Mouse (Mus musculus): Measurements from ENCODE around the gene Fblim1. TPM values are rescaled to one million over a fixed set of nuclear protein-coding genes. Genes with fewer than 3 reads are reported as not detected.

The Fblim1 gene
- 58.1 and 64.6 TPM in 2 replicates for polyA plus RNA-seq (2015; fragmentation: Nextera tagmentation; extraction: Ambion mirVana)

DNA sequence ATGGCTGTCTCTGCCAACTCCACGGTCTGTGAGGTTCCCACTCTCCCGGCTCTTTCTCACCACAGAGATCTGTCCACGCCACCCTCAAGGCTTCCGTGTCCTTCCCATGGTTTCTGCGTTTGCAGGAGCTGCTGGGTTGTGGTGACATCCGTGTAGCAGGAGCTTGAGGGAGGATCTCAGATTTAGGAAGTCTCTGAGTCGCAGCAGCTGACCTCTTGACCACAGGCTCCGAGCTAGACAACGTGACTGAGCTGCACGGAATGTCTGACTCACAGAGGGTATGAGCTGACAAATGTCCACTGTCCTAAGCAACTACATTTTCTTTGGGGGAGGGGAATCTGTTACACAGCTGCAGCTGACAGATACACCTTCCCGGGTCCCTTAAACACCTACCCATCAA, at the start of gene Fblim1:
Gene Fblim1 (minus strand): TSS at position 236 of the 400 bp plus-strand sequence.
- Histone ChIP-seq H3K27me3 (ENCODE audit: insufficient read depth, low read length) (no peaks in the 10 kb centered on the region), H3K4me3 (replicated peaks; ENCODE audit: low read depth, low read length) (no peak within 1 kb of the TSS), H3K9ac (ENCODE audit: low read depth, low read length) (no peak within 1 kb of the TSS), H3K4me2 (ENCODE audit: low read length) (no peak within 1 kb of the TSS), H3K27ac (peak within 1 kb of the TSS; percentile 58), H3K4me1 (replicated peaks; ENCODE audit: insufficient read depth, low read length) (peaks cover 16% of the 10 kb centered on the region), H3K9me3 (replicated peaks; ENCODE audit: low read length) (no peaks in the 10 kb centered on the region), H3K36me3 (ENCODE audit: insufficient read depth, low read length) (no peaks in the 10 kb centered on the region)
- TF ChIP-seq CTCF (IDR thresholded peaks at IDR 0.05; ENCODE audit: low read depth) = no peak
- ATAC-seq (replicated peaks; ENCODE audit: low FRiP score, low read depth) (no peak; the same call in 1 of the 2 replicates), DNase-seq (ENCODE audit: low spot score) (peak; percentile 50)
- 60% methylated on average over 11 of the region's 11 CpGs for WGBS

GRCm38 (mm10) chr4:141654509-141654908, 48.6 kb upstream of the Fblim1 start:
- Histone ChIP-seq H3K27ac (no peak overlapping the region), H3K4me3 (replicated peaks; ENCODE audit: low read depth, low read length) (no peak overlapping the region), H3K4me1 (replicated peaks; ENCODE audit: insufficient read depth, low read length) (no peaks in the 10 kb centered on the region), H3K4me2 (ENCODE audit: low read length) (no peak overlapping the region), H3K9ac (ENCODE audit: low read depth, low read length) (no peak overlapping the region), H3K9me3 (replicated peaks; ENCODE audit: low read length) (no peaks in the 10 kb centered on the region), H3K27me3 (ENCODE audit: insufficient read depth, low read length) (no peaks in the 10 kb centered on the region), H3K36me3 (ENCODE audit: insufficient read depth, low read length) (peaks cover 13% of the 10 kb centered on the region)
- 89% methylated on average over 6 of the region's 6 CpGs for WGBS
- ATAC-seq (replicated peaks; ENCODE audit: low FRiP score, low read depth) (no peak), DNase-seq (ENCODE audit: low spot score) (no peak)
- no peak for TF ChIP-seq CTCF (IDR thresholded peaks at IDR 0.05; ENCODE audit: low read depth)

GRCm38 (mm10) chr4:141653813-141654212, 47.9 kb upstream of the Fblim1 start:
- H3K27me3 ChIP-seq (ENCODE audit: insufficient read depth, low read length) = no peaks in the 10 kb centered on the region
- no peaks in the 10 kb centered on the region for H3K4me1 ChIP-seq (replicated peaks; ENCODE audit: insufficient read depth, low read length)
- H3K9ac ChIP-seq (ENCODE audit: low read depth, low read length) = no peak overlapping the region
- no peak overlapping the region for H3K27ac ChIP-seq
- no peaks in the 10 kb centered on the region for H3K9me3 ChIP-seq (replicated peaks; ENCODE audit: low read length)
- no peak for ATAC-seq (replicated peaks; ENCODE audit: low FRiP score, low read depth)
- peaks cover 13% of the 10 kb centered on the region for H3K36me3 ChIP-seq (ENCODE audit: insufficient read depth, low read length)
- DNase-seq (ENCODE audit: low spot score) = no peak
- H3K4me3 ChIP-seq (replicated peaks; ENCODE audit: low read depth, low read length) = no peak overlapping the region
- TF ChIP-seq CTCF (IDR thresholded peaks at IDR 0.05; ENCODE audit: low read depth) = no peak
- 92% methylated on average over 13 of the region's 13 CpGs for WGBS
- H3K4me2 ChIP-seq (ENCODE audit: low read length) = no peak overlapping the region

DNA sequence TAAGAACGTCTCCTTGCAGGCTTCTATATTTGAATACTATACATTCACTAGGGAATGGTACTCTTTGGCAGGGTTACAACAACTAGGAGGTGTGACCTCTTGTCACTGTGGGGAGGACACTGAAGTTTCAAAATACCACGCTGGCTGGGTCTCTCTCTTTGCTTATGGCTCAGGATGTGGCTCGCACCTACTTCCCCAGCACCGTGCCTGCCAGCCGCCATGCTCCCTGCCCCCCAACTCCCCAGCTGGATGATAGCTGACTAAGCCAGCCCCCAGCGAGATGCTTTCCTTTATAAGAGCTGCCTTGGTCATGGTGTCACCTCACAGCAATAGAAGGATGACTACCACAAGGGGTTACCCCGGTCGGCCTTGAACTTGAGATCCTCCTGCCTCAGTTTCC, 47.1 kb upstream of the Fblim1 start:
- no peak for DNase-seq (ENCODE audit: low spot score)
- no peaks in the 10 kb centered on the region for H3K4me1 ChIP-seq (replicated peaks; ENCODE audit: insufficient read depth, low read length)
- TF ChIP-seq CTCF (IDR thresholded peaks at IDR 0.05; ENCODE audit: low read depth) = no peak
- ATAC-seq (replicated peaks; ENCODE audit: low FRiP score, low read depth) = no peak
- H3K9me3 ChIP-seq (replicated peaks; ENCODE audit: low read length) = no peaks in the 10 kb centered on the region
- H3K9ac ChIP-seq (ENCODE audit: low read depth, low read length) = no peak overlapping the region
- no peak overlapping the region for H3K4me3 ChIP-seq (replicated peaks; ENCODE audit: low read depth, low read length)
- no peaks in the 10 kb centered on the region for H3K27me3 ChIP-seq (ENCODE audit: insufficient read depth, low read length)
- 85% methylated on average over 8 of the region's 8 CpGs for WGBS
- H3K36me3 ChIP-seq (ENCODE audit: insufficient read depth, low read length) = peaks cover 13% of the 10 kb centered on the region
- no peak overlapping the region for H3K27ac ChIP-seq
- H3K4me2 ChIP-seq (ENCODE audit: low read length) = no peak overlapping the region

GRCm38 (mm10) chr4:141651944-141652343, 46.0 kb upstream of the Fblim1 start:
- no peak for TF ChIP-seq CTCF (IDR thresholded peaks at IDR 0.05; ENCODE audit: low read depth)
- no peak for ATAC-seq (replicated peaks; ENCODE audit: low FRiP score, low read depth)
- Histone ChIP-seq H3K9ac (ENCODE audit: low read depth, low read length) (no peak overlapping the region), H3K36me3 (ENCODE audit: insufficient read depth, low read length) (peaks cover 8% of the 10 kb centered on the region; the same call in 1 of the 2 replicates), H3K27me3 (ENCODE audit: insufficient read depth, low read length) (no peaks in the 10 kb centered on the region), H3K27ac (no peak overlapping the region), H3K4me3 (replicated peaks; ENCODE audit: low read depth, low read length) (no peak overlapping the region), H3K4me1 (replicated peaks; ENCODE audit: insufficient read depth, low read length) (no peaks in the 10 kb centered on the region), H3K9me3 (replicated peaks; ENCODE audit: low read length) (no peaks in the 10 kb centered on the region), H3K4me2 (ENCODE audit: low read length) (no peak overlapping the region)
- DNase-seq (ENCODE audit: low spot score) = no peak
- 83% methylated on average over 10 of the region's 10 CpGs for WGBS

- H3K9ac ChIP-seq (ENCODE audit: low read depth, low read length) = no peak overlapping the region
- no peak for TF ChIP-seq CTCF (IDR thresholded peaks at IDR 0.05; ENCODE audit: low read depth)
Measured at GRCm38 (mm10) chr4:141651286-141651685, 45.4 kb upstream of the Fblim1 start.

GRCm38 (mm10) chr4:141649244-141649643, 43.3 kb upstream of the Fblim1 start:
- H3K4me3 ChIP-seq (replicated peaks; ENCODE audit: low read depth, low read length) = no peak overlapping the region
- no peak overlapping the region for H3K4me2 ChIP-seq (ENCODE audit: low read length)
- TF ChIP-seq CTCF (IDR thresholded peaks at IDR 0.05; ENCODE audit: low read depth) = no peak
- no peaks in the 10 kb centered on the region for H3K4me1 ChIP-seq (replicated peaks; ENCODE audit: insufficient read depth, low read length)
- H3K27me3 ChIP-seq (ENCODE audit: insufficient read depth, low read length) = no peaks in the 10 kb centered on the region
- H3K9me3 ChIP-seq (replicated peaks; ENCODE audit: low read length) = no peaks in the 10 kb centered on the region
- WGBS = 72% methylated on average over 6 of the region's 6 CpGs
- DNase-seq (ENCODE audit: low spot score) (no peak), ATAC-seq (replicated peaks; ENCODE audit: low FRiP score, low read depth) (no peak)
- H3K27ac ChIP-seq = no peak overlapping the region
- H3K9ac ChIP-seq (ENCODE audit: low read depth, low read length) = no peak overlapping the region
- H3K36me3 ChIP-seq (ENCODE audit: insufficient read depth, low read length) = peaks cover 8% of the 10 kb centered on the region; the same call in 1 of the 2 replicates

More at GRCm38 (mm10) chr4:141651286-141651685, 45.4 kb upstream of the Fblim1 start:
- WGBS = 91% methylated on average over 6 of the region's 6 CpGs
- no peaks in the 10 kb centered on the region for H3K4me1 ChIP-seq (replicated peaks; ENCODE audit: insufficient read depth, low read length)
- H3K36me3 ChIP-seq (ENCODE audit: insufficient read depth, low read length) = peaks cover 8% of the 10 kb centered on the region; the same call in 1 of the 2 replicates
- no peaks in the 10 kb centered on the region for H3K9me3 ChIP-seq (replicated peaks; ENCODE audit: low read length)
- no peaks in the 10 kb centered on the region for H3K27me3 ChIP-seq (ENCODE audit: insufficient read depth, low read length)
- H3K4me3 ChIP-seq (replicated peaks; ENCODE audit: low read depth, low read length) = no peak overlapping the region
- DNase-seq (ENCODE audit: low spot score) (no peak), ATAC-seq (replicated peaks; ENCODE audit: low FRiP score, low read depth) (no peak)
- H3K4me2 ChIP-seq (ENCODE audit: low read length) = no peak overlapping the region
- no peak overlapping the region for H3K27ac ChIP-seq

All from kidney, postnatal 0 days (tissue).